Mouse (Mus musculus) cerebellum, adult 9-11 months (tissue): ENCODE data around the gene Gm21818.
"Not testable (repeated sequence)": the region's sequence is repeated elsewhere in the genome, so short reads cannot be mapped to it uniquely, and the experiment has no call there.

Experiments used
- DNase-seq: peaks from one replicate; pipeline ENCODE4 v3.0.0; 2022

Gm21818 gene

DNA sequence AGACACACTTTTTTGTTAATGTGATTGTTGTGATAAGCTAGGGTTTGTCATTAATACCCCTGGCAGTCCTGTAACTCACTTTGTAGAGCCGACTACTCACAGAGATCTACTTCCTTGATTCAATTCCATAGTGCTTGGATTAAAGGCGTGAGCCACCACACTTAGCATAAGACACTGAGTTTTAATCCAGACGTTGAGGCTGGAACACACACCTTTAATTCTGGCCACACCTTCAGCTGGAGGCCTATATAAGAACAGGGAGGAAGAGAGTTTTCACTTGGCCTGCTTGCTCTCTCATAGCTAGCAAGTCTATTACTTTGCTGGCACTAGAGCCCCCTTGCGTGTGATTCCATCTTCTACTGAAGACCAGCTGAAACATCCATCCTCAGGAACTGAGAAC, at the start of gene Gm21818:
Gm21818 (plus strand) TSS at position 301 of the 400 bp plus-strand sequence.
- not testable (repeated sequence) for DNase-seq

DNA sequence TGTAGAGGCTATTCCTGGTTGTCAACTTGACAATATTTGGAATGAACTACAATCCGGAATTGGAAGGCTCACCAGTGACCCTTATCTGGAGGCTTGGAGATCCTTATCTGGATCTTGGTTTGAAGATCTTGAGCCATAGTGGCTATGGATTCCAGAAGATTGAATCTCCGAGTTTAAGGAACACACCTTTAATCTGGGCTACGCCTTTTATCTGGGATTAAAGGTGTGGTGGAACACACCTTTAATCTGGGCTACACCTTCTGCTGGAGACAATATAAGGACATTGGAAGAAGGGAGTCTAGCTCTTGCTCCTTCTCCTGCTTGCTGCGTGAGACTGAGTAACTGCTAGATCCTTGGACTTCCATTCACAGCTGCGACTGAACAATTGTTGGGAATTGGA, 32.3 kb upstream of the Gm21818 start, which contains the start of gene Gm20767:
Gm20767 (plus strand) TSS at position 301 of the 400 bp plus-strand sequence.
- not testable (repeated sequence) for DNase-seq

DNA sequence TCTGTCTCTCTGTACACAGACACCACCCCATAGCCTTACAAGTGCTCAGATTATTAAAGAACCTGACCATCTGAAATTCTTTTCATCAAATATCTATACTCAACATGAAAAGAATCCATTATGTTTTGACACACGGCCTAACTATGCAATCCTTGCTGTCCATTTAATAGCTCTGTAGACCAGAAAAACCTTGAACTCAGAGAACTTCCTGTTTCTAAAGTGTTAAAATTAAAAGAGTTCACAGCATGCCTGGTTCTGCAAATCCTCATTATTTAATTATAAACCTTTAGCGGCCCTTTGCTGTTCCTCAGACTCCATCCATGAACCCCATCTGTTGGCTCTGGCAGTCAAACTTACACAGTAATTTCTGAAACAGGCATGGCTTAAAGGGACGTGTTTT, 29.9 kb upstream of the Gm21818 start:
- DNase-seq, result not testable (repeated sequence)

- not testable (repeated sequence) for DNase-seq
Measured at GRCm38 (mm10) chr13:120149660-120150407, 22.4 kb upstream of the Gm21818 start.

- DNase-seq, result not testable (repeated sequence)
Measured at GRCm38 (mm10) chr13:120150589-120150988, 21.6 kb upstream of the Gm21818 start.

DNA sequence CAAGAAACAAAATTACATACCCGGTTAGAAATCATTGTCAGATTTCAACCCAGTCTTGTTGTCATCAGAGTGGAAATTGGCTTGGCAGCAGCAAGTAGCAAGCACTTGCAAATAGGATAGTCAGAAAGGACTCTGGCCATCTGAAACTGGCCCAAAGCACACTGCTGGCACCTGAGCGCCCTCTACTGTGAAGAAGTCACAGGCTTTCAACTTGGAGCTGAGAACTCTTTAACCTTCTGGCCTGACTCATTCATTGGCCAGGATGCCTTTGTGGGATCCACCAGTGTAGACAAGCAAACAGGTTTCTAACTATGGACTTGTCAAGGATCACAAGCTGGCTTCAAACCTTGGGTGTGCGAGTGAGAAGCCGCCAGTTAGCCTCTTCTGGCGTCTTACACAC, 3.9 kb upstream of the Gm21818 start:
- not testable (repeated sequence) for DNase-seq

DNA sequence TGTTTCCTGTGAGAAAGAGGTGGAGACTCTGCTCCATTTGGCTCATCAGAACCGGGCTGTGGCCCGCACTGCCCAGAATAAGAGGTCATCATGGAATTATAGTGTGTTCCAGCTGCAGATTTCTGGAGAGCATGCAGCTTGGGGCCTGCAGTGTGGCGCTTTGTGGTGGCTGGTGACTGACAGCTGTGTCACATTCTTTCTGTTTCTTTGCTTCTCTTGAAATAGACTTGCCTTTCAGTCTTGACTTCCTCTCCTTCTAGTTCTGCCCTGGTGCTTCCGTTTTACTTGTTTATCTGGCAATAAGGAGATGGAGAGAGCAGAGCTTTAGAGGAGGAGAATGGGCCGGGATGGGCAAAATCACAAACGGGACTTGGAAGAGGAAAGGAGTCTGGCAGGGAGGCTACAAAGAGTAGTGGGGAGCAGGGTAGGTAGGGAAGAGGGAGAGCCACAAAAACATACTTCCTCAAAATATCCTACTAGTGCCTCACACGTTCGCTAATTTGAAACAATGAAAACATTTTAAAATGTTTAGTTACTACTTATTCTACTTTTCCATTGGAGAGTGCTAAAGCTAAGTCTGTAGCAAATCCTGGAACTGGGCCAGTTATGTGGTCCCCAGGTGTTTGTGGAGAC, 24.1 kb downstream of the Gm21818 start:
- DNase-seq, result not testable (repeated sequence)

- DNase-seq, result not testable (repeated sequence)
Measured at GRCm38 (mm10) chr13:120215847-120216246, 43.6 kb downstream of the Gm21818 start, which contains the start of gene Gm21762. TSS of gene Gm21762 (minus strand) at chr13:120215947.

DNA sequence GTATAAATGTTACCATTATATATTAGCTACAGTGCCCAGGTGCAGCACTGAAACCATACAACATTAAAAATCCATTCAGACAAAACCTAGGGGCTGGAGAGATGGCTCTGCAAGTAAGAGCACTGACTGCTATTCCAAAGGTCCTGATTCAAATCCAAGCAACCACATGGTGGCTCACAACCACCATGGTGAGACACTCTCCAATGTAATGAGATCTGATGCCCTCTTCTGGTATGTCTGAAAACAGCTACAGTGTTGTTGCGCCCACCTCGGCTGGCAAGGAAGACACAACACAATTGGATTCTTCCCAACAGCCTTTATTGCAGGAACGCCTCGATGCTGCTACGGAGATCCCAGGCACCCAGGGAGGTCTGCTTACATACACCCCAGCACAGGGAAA, 48.7 kb downstream of the Gm21818 start:
- not testable (repeated sequence) for DNase-seq

GRCm38 (mm10) chr13:120223012-120223659, 50.9 kb downstream of the Gm21818 start:
- DNase-seq, result peak; percentile 13
